Mouse (Mus musculus) c-Kit-positive CD71-positive TER-119-negative erythroid progenitor cells, embryonic 14.5 days (primary cell): Measurements from ENCODE around the gene Ccdc106.
A peak's percentile ranks its signal among the peaks of the same experiment; 100 is the strongest.

Experiments used
- DNase-seq: peaks from one replicate; pipeline ENCODE4 v3.0.0-alpha.2; 2013; ENCODE audit warnings: low read depth

The Ccdc106 gene

GRCm38 (mm10) chr7:5080815-5081214, 60.5 kb downstream of the Ccdc106 start:
- no peak for DNase-seq

- peak; percentile 71 for DNase-seq
These were observed 60.9 kb downstream of the Ccdc106 start for GRCm38 (mm10) chr7:5081241-5081640.

- no peak for DNase-seq
These were observed 61.6 kb downstream of the Ccdc106 start for GRCm38 (mm10) chr7:5081939-5082338.

GRCm38 (mm10) chr7:5083325-5084105, 63.2 kb downstream of the Ccdc106 start:
- no peak for DNase-seq

GRCm38 (mm10) chr7:5085512-5085911, 65.2 kb downstream of the Ccdc106 start:
- no peak for DNase-seq

- DNase-seq, result no peak
These were observed 66.6 kb downstream of the Ccdc106 start for GRCm38 (mm10) chr7:5086921-5087440.

GRCm38 (mm10) chr7:5087886-5088285, 67.5 kb downstream of the Ccdc106 start:
- no peak for DNase-seq

- DNase-seq, result no peak
These were observed 69.5 kb downstream of the Ccdc106 start for GRCm38 (mm10) chr7:5089853-5090252.

- DNase-seq, result no peak
These were observed 70.8 kb downstream of the Ccdc106 start for GRCm38 (mm10) chr7:5091008-5091728.

GRCm38 (mm10) chr7:5092381-5092780, 72.0 kb downstream of the Ccdc106 start:
- no peak for DNase-seq

- DNase-seq, result no peak
These were observed 72.6 kb downstream of the Ccdc106 start for GRCm38 (mm10) chr7:5092831-5093510.

- no peak for DNase-seq
These were observed 78.4 kb downstream of the Ccdc106 start for GRCm38 (mm10) chr7:5098769-5099168.

- DNase-seq, result no peak
These were observed 79.4 kb downstream of the Ccdc106 start for GRCm38 (mm10) chr7:5099796-5100195.

- DNase-seq, result no peak
These were observed 80.8 kb downstream of the Ccdc106 start for GRCm38 (mm10) chr7:5101066-5101663.

GRCm38 (mm10) chr7:5102564-5102963, 82.2 kb downstream of the Ccdc106 start:
- no peak for DNase-seq

GRCm38 (mm10) chr7:5108272-5108671, 87.9 kb downstream of the Ccdc106 start:
- no peak for DNase-seq

- DNase-seq, result no peak
These were observed 88.9 kb downstream of the Ccdc106 start for GRCm38 (mm10) chr7:5109301-5109700.
